Mouse (Mus musculus) gastrocnemius, adult 2 months (tissue): ENCODE measurements around the gene Lin37. TPM values are rescaled to one million over a fixed set of nuclear protein-coding genes. Genes with fewer than 3 reads are reported as not detected.

Experiments used
- DNase-seq: peaks from one replicate; pipeline ENCODE4 v3.0.0; 2022
- H3K27ac ChIP-seq: fragments of 200-600 bp; 2 replicates; pipeline ENCODE4 v1.8.1; 2022; ENCODE audit warnings: mild to moderate bottlenecking
- H3K4me3 ChIP-seq: fragments of 200-600 bp; 2 replicates; pipeline ENCODE4 v1.8.1; 2022; ENCODE audit warnings: mild to moderate bottlenecking, moderate library complexity
- CTCF ChIP-seq: fragments of 200-600 bp; IDR thresholded peaks from 2 replicates; pipeline ENCODE4 v1.8.1; 2022; ENCODE audit warnings: antibody characterized with exemption, mild to moderate bottlenecking, moderate library complexity
- intact Hi-C: fragments of 180-260 bp; cut with DNase I; formaldehyde crosslinking; loops from one replicate; pipeline ENCODE4 v1.15.1; 2025
- total RNA-seq, 2 experiments: library from RNA; stranded (reverse); gene quantifications; 2 replicates each; pipeline ENCODE4 v1.2.3; 2021

Gene Lin37
- total RNA-seq, 2 experiments from 2014 or later = 9.2 to 10.5 TPM

GRCm38 (mm10) chr7:30534633-30535577, 24.7 kb downstream of the Lin37 start, which contains the start of gene Arhgap33:
Arhgap33 (minus strand) TSS chr7:30535060.
- DNase-seq = peak; percentile 97
- H3K27ac ChIP-seq = peak within 1 kb of the TSS; percentile 61
- peak within 1 kb of the TSS; percentile 81 for H3K4me3 ChIP-seq
- no peak for TF ChIP-seq CTCF
- intact Hi-C loops = no loop called here

DNA sequence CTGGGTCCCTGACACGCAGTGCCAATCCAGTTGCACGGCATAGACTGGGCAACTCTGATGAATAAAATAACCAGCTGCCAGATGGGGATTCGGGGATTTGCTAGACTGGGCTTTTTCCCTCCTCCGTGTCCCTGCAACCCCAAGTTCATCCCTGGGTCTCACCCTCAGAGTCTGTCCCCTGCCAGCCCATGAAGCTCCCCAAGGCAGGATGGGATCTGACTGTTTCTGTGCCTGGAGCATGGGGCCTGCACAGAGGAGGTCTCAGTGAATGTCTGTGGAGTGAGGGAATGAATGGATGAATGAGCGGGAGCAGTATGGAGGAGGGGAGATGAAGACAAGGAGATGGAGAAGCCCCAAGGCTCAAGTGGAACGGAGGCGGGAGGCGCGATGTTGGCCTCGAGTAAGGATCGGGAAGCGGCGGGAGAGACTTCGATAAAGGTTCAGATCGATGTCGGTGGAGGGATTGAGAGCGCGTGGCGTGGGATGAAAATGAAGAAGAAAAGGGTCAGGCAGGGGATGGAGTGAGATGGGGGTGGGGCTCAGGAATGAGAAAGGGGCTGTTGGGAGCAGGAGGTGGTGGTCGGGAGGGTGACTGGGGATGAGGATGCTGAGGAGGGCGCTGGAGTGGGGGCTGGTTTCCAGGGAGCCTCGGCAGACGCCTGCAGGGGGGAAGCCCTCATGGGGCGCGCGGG, 25.6 kb downstream of the Lin37 start:
- TF ChIP-seq CTCF = no peak
- no peak for DNase-seq
- H3K4me3 ChIP-seq = peak overlapping the region; percentile 81
- H3K27ac ChIP-seq = peak overlapping the region; percentile 48
- intact Hi-C loops = no loop called here

DNA sequence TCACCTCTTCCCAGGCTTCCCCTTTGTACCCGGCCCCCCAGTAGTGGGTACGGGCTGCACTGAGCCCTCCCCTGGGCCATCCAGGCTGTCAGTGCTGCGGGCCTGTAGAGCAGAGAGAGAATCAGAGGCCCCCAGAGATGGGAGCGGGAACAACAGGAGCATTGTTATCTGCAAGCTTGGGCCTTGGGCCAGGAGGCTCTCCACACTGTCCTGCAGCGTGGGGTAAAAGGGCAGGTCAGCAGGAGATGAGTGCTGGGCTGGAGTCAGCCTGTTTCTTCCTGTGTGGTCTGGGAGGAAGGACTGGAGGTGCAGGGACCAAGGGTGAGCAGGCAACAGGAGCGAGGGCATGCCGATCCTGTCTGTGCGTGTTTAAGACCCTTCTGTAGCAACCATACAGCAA, 26.7 kb downstream of the Lin37 start:
- intact Hi-C loops = no loop called here
- Histone ChIP-seq H3K27ac (no peak overlapping the region), H3K4me3 (no peak overlapping the region)
- DNase-seq = no peak
- no peak for TF ChIP-seq CTCF

- intact Hi-C loops = no loop called here
- H3K27ac ChIP-seq = no peak overlapping the region
- no peak overlapping the region for H3K4me3 ChIP-seq
- no peak for TF ChIP-seq CTCF
- DNase-seq = no peak
These were observed 28.3 kb downstream of the Lin37 start for GRCm38 (mm10) chr7:30531291-30531815.

DNA sequence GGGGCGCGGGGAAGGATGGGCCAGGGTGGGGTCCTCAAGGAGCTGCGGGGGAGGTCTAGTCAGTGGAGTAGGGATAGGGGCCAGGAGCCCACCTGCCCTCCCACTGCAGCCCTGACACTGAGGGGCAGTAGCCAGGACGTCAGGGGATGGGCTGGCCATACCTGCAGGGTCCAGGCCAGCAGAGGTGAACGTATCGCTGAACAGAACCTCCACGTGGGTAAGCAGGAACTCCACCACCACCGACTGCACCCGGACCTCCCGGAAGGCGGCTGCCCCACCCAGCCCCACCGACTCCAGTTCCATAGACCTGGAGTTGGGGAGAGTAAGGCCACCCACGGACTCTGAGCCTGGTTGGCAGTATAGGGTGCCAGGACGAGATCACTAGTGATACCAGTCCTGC, 32.7 kb downstream of the Lin37 start:
- Histone ChIP-seq H3K27ac (no peak overlapping the region), H3K4me3 (no peak overlapping the region)
- DNase-seq = no peak
- TF ChIP-seq CTCF = no peak
- intact Hi-C loops = no loop called here

DNA sequence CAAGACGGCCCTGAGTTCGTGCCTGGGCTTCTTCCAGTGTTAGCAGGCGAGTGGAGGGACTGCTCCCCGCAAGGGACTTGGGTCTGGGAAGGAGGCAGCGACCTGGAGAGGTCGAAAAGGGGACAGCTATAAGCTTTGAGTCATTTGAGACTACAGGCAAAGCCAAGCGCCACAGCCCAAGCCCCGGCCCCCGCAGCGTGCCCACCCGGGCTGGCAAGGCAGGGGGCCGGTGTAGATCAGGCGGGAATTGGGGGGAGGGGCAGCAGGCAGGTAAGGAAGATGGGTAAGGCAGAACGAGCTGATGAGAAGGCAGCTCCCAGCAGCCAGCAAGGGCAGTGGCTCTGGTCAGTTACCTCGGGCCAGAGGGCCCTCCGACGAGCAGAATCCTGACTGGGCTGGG, 33.2 kb downstream of the Lin37 start:
- H3K27ac ChIP-seq = no peak overlapping the region
- intact Hi-C loops = no loop called here

GRCm38 (mm10) chr7:30525954-30526353, 33.7 kb downstream of the Lin37 start:
- DNase-seq = no peak
- intact Hi-C loops = no loop called here
- TF ChIP-seq CTCF = no peak
- Histone ChIP-seq H3K27ac (no peak overlapping the region), H3K4me3 (no peak overlapping the region; the same call in 1 of the 2 replicates)

More for the DNA sequence above, 33.2 kb downstream of the Lin37 start:
- H3K4me3 ChIP-seq = no peak overlapping the region; the same call in 1 of the 2 replicates
- no peak for TF ChIP-seq CTCF
- no peak for DNase-seq

GRCm38 (mm10) chr7:30524487-30524886, 35.2 kb downstream of the Lin37 start:
- Histone ChIP-seq H3K4me3 (no peak overlapping the region), H3K27ac (no peak overlapping the region)
- TF ChIP-seq CTCF = no peak
- DNase-seq = no peak
- intact Hi-C loops = no loop called here

GRCm38 (mm10) chr7:30522871-30523270, 36.8 kb downstream of the Lin37 start:
- H3K4me3 ChIP-seq = no peak overlapping the region
- no peak overlapping the region for H3K27ac ChIP-seq
- intact Hi-C loops = no loop called here
- TF ChIP-seq CTCF = no peak
- DNase-seq = no peak

DNA sequence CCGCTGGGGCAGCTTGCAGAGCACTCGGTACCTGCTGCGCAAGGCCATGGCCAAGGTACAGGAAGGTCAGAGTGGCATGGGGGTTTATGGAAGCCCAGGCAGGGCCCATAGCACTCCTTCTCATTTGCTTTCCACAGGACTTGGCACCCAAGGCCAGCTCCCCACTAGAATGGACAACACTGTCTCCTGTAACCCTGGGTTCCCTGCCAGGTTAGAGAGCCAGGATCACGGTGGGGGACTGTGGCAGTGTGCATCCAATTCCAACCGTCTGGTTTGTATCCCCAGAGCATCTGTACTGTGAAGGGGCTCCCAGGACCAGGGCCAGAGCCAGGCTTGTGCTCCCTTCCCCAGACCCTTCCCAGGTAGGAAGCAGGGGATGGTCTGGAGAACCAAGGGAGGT, 38.8 kb downstream of the Lin37 start:
- no peak overlapping the region for H3K27ac ChIP-seq
- DNase-seq = no peak
- TF ChIP-seq CTCF = no peak
- no peak overlapping the region for H3K4me3 ChIP-seq
- intact Hi-C loops = no loop called here

DNA sequence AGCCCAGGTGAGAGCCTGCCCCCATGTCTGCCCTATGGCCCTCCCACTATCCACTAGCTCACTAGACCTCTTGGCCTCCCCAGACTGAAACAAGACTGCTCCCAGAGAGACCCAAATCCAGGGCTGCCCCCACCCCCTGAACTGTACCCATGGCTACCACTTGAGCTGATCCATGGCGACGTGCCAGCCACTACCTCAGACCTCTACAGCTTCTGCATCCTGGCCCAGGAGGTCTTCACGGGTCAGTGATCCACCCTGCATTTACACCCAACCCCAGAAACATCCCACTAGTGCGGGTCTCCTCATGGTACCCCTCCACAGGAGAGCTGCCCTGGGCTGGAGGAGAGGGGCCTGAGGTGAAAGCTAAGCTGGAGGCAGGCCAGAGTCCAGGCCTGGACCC, 39.2 kb downstream of the Lin37 start:
- H3K27ac ChIP-seq = no peak overlapping the region
- no peak overlapping the region for H3K4me3 ChIP-seq
- no peak for DNase-seq
- intact Hi-C loops = no loop called here
- TF ChIP-seq CTCF = no peak

DNA sequence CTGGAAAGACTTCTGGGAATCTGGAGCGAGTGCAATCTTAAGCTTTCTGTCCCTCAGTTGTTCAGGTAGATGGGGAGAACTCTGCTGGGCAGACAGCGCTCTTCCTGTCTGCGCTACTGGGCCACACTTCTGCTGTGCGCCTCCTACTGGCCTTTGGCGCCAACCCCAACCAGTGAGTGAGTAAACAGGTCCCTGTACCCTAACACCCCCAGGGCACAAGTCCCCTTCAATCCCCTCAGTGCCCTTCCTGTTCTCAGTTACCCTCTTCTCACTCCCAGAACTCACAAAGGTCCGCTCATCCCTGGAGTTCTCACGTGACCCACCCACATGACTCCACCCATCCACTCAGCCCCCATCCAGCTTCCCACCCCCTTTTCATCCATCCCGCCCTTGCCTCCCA, 41.3 kb downstream of the Lin37 start:
- no peak overlapping the region for H3K27ac ChIP-seq
- TF ChIP-seq CTCF = no peak
- DNase-seq = no peak
- intact Hi-C loops = no loop called here
- H3K4me3 ChIP-seq = no peak overlapping the region

GRCm38 (mm10) chr7:30515003-30515760, 44.5 kb downstream of the Lin37 start:
- no peak overlapping the region for H3K4me3 ChIP-seq
- TF ChIP-seq CTCF = no peak
- no peak overlapping the region for H3K27ac ChIP-seq
- intact Hi-C loops = no loop called here
- no peak for DNase-seq
